Mouse (Mus musculus) gastrocnemius, postnatal 4 days (tissue): ENCODE data around the gene 4933406M09Rik. TPM values are rescaled to one million over a fixed set of nuclear protein-coding genes. Genes with fewer than 3 reads are reported as not detected.

ENCODE experiments used
- DNase-seq, 2 experiments: peaks; one replicate each; pipeline ENCODE4 v3.0.0; 2021 to 2022; ENCODE audit warnings: low spot score in 2 of 2, mixed read lengths in 2 of 2
- total RNA-seq, 2 experiments: library from RNA; stranded (reverse); gene quantifications; 2 replicates each; pipeline ENCODE4 v1.2.3; 2021

4933406M09Rik gene
- total RNA-seq, 2 experiments from 2014 or later = not detected

DNA sequence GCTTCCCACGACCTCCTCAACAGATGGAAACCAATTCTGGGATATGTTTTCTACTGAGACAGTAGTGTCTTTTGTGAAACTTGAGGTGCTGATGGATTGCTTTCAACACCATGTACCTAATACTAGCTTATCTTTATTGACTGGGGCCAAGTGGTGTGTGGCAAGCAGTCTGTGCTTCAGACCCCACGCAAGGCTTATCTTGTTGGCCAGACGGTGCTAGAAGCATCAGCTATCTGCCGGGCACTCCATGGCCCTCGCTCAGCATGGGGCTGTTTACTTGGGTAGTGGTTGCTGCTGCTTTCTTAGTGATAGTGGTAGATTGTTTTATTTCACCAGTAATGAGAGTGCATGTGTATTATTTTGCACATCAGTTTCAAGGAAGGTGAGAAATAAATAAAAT is 40.5 kb downstream of the 4933406M09Rik start:
- no peak for DNase-seq

DNA sequence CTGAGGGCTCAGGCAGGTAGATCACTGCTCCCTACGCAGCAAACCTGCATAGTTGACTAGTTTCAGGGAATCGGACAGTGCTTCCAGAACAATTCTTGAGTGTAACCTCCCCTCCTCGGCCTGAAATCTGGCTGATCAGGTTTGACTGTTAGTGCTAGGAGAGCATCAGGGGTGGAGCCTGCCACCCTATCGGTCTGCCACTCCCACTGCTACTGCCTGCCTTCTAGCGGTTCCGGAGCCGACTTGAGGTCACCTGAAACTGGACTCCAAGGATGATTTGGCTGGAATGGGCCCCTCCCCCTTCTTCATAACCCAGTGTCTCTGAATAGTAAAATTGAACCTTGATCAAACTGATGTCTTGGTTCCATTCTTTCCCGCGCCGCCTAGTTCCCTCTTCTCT is 47.3 kb downstream of the 4933406M09Rik start:
- no peak for DNase-seq

DNA sequence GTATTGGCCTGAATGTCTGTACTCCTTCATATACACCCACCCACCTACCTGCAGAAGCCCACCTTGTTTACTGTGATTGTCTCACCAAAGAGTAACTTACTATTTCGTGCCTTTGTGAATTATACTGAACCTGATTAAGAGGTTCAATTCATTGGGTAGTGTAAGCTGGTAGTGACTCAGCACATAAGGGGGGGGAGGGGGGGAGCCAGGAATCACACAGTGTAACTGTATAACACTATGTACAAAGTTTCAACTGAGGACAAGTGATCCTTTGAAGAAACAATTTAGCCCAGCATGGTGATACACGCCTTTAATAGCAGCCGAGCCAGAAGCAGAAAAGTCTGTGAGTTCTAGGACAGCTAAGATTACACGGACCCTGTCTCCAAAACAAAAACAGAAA is 47.7 kb downstream of the 4933406M09Rik start:
- DNase-seq = no peak

DNA sequence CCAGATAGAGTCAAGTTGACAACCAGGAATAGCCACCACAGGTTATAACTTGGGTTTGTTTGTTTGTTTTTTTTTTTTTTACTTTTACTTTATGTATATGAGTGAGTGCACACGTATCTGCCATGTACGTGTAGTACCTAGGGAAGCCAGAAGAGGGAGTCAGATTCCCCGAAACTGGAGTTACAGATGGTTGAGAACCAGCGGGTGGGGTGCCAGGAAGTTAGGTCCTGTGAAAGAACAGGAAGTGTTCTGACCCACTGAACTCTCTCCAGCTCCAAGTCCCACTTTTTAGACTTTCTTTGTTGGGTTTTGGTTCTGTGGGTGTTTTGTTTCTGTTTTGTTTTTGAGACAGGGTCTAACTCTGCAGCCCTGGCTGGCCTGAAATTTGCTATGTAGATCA is 49.7 kb downstream of the 4933406M09Rik start:
- no peak for DNase-seq

DNA sequence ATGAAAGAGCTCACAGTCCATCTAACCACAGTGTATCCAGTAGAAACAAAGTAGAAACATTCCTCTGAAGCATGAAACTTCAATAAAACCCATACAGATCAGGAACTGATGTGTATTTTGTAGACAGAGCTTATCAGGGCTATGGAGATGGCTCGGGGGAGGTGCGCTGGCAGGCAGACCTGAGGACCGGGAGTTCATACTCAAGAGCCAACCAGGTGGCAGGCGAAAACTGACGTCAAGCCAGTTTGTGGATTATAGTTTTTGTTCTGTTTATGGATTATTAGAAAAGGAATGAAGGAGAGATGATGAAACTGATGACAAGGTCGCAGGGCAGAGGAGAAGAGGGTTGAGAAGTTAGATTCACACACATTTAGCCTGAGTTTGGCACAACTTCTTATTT is 54.7 kb downstream of the 4933406M09Rik start:
- no peak for DNase-seq

Other genes with a start within 250 kb of the 4933406M09Rik start
- gene Chil1, start 203.8 kb upstream of the 4933406M09Rik start, total RNA-seq = 10 to 100 TPM in 1 of 2 experiments, 1 to 10 TPM in 1; 9.7 to 12.8 TPM
- gene Mybph, start 192.5 kb upstream of the 4933406M09Rik start, total RNA-seq = 10 to 100 TPM; 64.5 to 81.3 TPM
- under 1 TPM; 0.61 to 0.78 TPM for gene Adora1, start 150.5 kb upstream of the 4933406M09Rik start, total RNA-seq
- 100 to 1,000 TPM; 212 to 220 TPM for gene Myog, start 96.0 kb upstream of the 4933406M09Rik start, total RNA-seq
- gene Ppfia4, start 53.0 kb upstream of the 4933406M09Rik start, total RNA-seq = 10 to 100 TPM; 25.5 to 26.2 TPM
- gene Tmem183a, start 24.0 kb upstream of the 4933406M09Rik start, total RNA-seq = 10 to 100 TPM; 26.9 to 35.5 TPM
- 10 to 100 TPM; 75.7 to 88.5 TPM for gene Cyb5r1, start 19.6 kb downstream of the 4933406M09Rik start, total RNA-seq
- gene Adipor1, start 29.4 kb downstream of the 4933406M09Rik start, total RNA-seq = 10 to 100 TPM; 96.9 to 97.4 TPM
- 10 to 100 TPM; 12.5 to 16.1 TPM for gene Klhl12, start 69.6 kb downstream of the 4933406M09Rik start, total RNA-seq
- gene Rabif, start 108.7 kb downstream of the 4933406M09Rik start, total RNA-seq = 10 to 100 TPM; 12.0 to 13.5 TPM
- gene Mgat4e, start 163.7 kb downstream of the 4933406M09Rik start, total RNA-seq = not detected
- gene Kdm5b, start 174.2 kb downstream of the 4933406M09Rik start, total RNA-seq = 10 to 100 TPM; 32.8 to 37.6 TPM